Mouse (Mus musculus) ZHBTc4 (cell line): Measurements from ENCODE around the gene Celf3.

Experiments
- DNase-seq: peaks from one replicate; pipeline ENCODE4 v3.0.0-alpha.2; 2011; ENCODE audit warnings: low read depth, low spot score

The Celf3 gene

DNA sequence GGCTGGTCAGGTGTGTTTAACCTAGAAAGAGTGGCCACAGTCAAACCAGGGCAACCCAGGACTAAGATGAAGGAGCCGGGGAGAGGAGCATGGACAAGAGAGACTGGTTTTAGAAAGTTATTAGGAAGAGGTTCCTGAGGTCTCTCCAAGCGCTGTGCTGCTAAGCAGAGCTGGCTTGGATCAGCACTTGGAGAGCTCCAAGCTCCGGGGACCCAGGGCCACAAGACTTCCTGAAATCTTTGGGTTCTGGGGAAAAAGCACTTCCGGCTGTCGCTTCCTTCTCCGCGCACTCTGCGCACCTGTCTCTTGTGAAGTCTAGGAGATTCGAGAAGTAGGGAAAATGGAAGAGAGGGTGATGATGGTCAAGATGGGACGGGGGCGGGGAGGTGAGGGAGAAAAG lies 1.5 kb downstream of the Celf3 start:
- DNase-seq, result peak; percentile 50

DNA sequence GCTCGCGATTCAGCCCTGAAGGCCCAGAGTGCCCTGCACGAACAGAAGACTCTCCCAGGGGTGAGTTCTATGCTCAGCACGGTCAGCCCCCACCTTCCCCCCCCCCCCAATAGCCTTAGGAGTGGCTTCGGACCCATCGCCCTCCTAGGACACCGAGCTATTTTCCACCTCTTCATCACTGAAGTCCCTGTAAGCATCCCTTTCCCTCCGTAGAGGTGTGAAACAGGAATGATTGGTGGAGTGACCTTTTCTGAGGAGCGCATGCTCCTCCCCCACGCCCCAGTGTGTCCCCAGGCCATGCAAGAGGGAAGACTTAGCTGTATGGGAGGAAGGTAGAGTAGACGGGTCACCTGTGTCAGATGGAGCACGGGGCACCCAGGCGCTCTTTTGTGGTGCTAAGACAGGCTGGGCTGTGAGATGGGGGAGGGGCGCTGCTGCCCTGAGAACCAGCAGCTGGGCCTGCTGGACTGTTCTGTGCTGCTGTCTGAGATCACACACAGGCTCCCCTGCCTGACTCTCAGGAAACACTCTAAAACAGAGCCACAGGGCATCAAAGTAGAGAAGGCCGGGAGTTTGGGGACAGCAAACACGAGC lies 2.3 kb downstream of the Celf3 start, which contains the start of gene Riiad1:
Gene Riiad1, minus strand, starts transcription at position 51 of the 594 bp plus-strand sequence.
- DNase-seq, result no peak

DNA sequence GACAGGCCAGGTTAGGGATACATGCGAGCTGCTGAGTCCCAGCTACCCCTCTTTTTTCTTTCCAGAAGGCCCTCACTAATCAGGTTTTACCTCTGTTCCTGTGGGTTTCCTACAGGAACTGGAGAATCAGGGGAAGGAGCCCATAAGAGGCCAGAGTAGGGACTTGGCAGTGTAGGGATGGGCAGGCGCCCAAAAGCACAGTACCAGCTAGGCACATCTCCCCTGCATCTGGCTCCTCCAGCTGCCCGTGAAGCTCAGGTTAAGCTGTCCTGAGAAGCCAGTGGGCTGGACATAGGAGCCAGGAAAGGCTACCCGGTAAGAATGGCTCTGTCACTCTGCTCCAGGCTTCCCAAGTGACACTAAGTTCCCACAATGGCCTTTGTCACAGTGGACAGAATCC lies 3.3 kb downstream of the Celf3 start:
- no peak for DNase-seq

DNA sequence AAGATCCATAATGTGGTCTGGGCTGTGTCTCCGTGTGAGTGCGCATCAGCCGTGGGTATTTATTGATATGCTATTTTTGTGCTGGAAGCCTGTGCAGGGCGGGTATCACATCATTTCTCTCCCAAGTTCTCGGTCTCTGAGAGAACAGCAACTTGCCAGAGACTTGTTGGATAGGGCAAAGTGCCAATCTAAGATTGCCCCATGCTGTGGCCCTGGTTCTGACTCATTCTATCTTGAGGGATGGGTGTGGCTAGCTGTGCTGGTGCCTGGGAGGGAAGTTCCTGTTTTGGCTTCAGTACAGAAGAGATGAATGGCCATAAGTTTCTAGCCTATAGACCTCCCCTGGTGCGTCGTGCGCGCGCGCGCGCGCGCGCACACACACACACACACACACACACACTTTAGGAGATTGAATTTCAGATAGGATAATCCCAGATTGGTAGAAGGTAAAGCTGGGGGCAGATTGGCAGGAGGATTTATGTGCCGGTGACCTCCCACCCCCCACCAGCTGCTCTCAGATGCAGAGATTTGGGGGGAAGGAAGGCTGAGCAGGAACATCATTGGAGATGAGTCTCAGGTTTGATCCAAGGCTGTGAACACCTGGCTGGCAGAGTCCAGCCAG lies 4.8 kb downstream of the Celf3 start:
- no peak for DNase-seq

DNA sequence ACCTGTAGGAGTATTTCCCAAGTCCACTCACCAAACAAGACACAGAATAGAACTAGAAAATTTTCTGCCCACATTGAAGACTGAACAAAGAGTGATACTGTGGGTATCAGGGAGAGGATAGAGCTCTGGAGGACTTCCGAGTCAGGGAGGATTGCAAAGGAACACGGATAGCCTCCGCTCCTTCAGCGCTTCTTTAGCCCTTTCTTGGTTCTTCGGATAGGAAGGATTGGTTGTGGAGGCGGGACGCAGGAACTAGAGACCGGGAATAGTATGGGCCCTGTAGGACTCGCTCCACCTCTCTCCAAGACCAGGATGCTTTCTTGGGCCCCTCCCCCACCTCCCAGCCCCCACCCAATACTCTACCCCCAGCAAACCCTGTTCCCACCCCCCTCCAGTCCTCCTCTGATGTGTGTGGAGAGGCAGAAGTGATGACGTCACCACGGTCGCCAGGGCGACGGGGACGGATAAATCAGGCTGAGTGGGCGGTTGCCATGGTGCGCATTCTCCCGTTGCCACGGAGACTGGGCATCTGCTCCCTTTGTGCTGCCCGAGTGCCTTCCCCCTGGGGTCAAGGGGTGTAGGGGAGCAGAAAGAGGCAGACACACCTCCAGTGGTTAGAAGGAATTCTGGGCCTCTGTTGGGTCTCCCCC lies 5.8 kb downstream of the Celf3 start:
- peak; percentile 60 for DNase-seq

DNA sequence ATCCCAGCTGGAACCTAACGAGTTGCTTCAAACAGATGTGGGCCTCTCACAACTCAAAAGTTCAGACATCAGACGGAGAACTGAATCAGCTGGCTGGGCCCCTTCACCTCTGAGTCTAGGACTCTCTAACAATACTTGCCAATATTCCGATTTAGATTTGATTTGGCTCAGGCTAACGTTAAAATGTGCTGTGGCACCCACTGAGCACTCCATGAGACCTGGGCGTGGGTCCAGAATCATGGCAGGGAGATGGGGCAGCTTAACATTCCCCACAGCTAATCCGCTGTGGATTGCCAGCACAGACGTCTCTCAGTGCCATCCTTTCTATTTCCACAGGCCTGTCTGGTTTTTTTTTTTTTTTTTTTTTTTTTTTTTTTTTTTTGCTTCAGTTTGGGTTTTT lies 7.8 kb downstream of the Celf3 start:
- no peak for DNase-seq

DNA sequence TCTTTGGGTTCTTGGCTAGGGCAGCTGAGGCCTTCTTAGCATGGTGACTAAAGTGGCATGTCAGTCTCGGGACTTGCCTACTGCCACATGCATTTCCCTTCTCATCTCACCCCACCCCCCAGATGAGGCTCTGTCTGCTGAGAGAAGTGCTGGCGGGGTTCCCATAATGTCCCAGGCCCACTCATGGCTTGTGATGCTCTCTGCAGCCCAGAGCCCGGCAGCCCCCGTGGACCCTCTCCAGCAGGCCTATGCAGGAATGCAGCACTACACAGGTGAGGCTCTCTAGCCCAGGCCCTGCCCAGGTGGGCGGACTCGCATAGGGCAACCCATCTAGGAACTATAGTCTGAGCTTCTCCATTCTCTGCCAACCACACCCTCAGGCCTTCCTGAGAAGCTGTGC lies 9.5 kb downstream of the Celf3 start:
- no peak for DNase-seq

DNA sequence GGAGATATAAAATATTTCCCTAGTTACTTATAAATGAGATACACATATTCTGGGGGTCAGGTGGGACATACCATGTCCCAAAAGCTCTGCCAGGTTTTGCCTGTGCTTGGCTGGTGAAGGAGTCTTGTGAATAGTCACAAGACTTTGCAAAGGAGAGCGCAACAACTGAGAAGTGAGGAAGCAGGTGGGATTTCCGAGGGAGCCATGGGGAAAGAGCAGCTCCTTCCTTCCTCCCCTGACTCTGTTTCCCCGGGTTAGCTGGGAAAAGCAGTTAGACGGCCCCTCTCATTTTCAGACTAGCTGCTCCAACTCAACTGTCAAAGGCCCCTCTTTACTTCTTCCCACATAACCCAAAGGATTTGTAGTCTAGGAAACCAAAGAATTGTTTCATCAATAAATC lies 19.1 kb downstream of the Celf3 start:
- no peak for DNase-seq

DNA sequence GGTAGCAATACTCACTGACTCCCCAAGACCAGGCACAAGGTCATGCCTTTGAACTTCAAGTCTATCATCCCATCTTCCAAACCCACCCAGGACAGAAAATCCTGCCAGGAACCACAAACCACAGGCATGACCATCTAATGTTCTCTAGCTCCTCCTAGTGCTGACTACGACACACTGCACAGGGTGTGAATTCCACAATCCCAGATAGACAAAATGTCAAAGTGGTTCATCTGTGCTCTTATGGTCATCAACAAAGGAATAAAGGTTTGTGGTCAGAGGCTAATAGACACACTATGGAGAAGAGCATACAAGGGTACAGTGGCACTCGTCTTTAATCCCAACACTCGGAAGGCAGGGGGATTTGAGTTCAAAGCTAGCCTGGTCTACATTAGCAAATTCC lies 24.1 kb downstream of the Celf3 start:
- peak; percentile 42 for DNase-seq

DNA sequence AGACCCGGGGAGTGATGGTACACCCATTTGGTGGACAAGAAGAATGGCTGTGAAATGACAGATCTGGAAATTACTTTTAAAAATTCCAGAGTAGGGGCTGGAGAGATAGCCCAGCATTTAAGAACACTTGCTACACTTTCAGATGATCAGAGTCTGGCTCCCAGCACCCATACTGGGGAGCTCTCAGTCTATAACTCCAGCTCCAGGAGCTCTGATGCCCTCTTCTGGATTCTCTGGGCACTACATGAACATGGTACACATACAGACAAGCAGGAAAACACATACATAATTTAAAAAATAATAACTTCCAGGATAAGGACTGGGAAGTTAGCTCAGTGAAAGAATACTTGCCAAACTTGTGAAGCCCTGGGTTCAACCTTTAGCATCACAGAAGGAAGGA lies 28.6 kb downstream of the Celf3 start:
- DNase-seq, result peak; percentile 43

DNA sequence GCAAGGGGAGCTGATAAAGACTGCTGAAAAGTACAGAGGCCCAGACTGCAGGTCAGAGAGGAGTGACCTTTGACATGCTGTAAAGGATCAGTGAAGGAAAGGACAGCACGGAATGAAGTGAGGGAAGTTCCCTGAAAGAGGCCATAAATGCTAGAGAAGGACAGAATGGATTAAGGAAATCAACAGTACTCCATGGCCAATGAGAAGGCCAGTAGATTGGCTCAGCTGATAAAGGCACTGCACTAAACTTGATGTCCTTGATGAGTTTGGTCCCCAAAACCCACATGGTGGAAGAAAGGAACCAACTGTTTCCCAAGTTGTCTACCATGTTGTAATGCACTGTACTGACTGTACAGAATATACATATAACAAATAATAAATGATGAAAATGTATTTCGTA lies 48.6 kb downstream of the Celf3 start:
- no peak for DNase-seq

DNA sequence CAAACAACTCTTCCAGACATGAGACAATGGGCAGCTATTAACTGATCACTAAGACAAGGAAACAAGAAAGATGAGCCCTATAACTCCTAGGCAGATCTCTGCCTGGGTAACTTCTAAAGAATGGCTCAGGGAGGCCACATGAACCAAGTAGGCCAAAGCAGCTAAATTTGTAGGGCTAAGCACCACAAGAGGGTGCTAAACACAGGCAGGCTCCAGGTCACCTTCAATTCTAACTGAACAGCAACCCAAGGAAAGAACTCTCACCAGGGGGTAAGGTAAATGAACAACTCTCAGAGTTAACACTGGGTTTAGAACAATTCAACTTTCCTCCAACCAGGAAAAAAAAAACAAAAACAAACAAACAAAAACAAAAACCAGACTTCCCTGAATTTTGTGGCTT lies 55.9 kb downstream of the Celf3 start:
- DNase-seq, result peak; percentile 77

DNA sequence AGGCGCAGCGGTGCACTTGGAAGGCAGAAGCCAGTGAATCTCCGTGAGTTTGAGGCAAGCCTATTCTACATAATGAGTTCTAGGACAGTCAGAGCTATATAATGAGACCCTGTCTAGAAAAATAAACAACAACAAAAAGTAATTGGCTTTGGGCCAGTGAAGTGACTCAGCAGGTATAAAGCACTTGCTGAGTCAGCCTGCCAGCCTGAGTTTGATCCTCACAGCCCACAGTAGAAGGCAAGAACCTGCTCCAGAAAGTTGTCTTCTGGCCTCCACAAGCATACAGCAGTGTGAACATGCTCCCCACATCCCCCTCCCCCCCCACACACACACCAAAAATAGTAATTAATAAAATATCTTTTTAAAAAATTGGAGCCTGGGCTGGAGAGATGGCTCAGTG lies 59.1 kb downstream of the Celf3 start:
- peak; percentile 7 for DNase-seq
